Mouse (Mus musculus): ENCODE data around the gene Lsamp.

The Lsamp gene

GRCm38 (mm10) chr16:42102635-42103034, 2118.5 kb downstream of the Lsamp start:
- peak; percentile 27 for DNase-seq

DNA sequence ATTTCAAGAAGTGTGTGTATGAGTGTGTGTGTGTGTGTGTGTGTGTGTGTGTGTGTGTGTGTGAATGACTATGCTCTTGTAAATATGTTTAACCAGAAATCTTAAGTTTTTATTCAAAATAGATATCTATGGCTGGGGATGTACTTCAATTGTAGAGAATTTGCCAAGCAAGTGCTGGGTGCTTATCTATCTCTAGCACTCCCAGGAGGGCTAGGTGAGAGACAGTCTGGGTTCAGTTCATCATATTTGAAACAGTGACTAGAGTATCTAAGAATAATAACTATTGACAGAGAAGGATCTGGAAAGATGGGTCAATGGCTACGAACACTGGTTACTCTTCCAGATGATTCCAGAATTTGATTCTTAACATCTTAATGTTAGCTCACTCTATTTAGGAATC, 2128.1 kb downstream of the Lsamp start:
- no peak for DNase-seq

DNA sequence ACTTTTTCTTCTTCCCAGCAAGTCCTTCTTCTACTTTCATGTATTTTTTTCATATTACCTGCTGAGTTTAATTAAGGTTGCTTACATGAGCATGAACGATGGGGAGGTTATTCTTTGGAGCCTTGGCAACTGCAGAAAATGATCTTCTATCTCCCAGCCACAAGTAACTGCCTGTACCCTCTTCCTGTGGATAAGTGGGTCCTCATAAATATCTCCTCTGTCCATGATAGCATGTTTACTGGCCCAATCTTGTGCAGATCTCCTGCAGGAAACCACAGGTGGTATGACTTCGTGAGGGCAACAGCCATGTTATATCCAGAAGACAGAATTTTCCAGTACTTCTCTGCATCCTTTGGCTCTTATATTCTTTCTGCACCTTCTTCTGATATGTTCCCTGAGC, 2129.1 kb downstream of the Lsamp start:
- DNase-seq, result no peak

DNA sequence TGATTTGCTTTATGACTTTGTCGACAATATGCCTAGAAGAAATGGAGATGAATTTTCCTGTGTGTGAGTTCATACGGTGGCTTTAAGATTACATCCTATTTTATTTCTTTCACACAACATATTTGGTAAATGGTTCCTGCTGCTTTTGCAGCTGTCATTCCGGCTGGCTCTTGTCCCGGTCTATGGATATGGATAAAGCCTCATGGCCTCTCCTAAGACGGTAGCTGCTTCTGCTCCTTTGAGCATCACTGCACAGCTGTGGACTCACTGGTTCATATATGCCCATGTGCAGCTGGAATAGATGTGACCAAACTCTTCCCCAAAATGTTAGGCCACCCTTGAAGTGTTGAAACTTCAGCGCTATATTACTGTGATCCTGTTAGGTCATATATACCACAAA, 2137.6 kb downstream of the Lsamp start:
- no peak for DNase-seq

DNA sequence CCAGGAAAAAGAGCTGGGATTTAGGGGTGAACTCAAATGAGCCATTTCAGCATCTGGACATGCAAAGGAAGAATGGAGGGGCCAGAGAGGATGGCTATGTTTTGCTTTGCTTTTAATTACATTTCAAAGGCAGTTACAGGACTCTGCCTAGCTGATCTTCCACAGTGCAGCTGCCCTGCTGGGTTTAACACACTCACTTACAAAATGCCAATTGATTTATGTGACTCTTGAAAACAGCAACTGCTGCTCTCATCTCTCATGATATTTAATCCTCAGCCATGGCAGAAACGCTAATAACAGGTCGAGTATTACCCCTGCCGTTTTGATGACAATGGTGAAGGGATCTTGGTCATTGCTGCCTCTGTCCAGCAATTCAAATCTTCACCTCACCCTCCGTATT, 2139.7 kb downstream of the Lsamp start:
- no peak for DNase-seq

- DNase-seq, result no peak
Observed at GRCm38 (mm10) chr16:42126061-42126460, 2141.9 kb downstream of the Lsamp start.

DNA sequence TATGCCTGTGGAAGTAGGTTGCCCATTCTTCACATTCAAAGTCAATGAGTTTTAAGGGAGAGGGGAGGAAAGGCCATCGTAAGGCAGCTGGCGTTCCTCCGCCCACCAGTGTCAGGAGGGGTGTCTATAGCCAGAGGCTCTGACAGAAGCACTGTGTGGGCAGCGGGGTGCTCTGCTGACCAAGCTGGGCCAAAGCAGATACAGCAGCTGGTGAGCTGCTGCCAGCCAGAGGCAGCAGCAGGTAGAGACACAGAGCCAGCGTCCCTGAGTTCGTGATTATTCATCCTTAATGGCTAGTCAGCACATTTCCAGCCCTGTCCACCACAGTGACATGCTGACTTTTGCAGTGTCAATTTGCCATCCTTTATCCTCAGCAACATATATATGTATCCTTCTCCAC, 2163.0 kb downstream of the Lsamp start:
- no peak for DNase-seq

GRCm38 (mm10) chr16:42149216-42149942, 2165.2 kb downstream of the Lsamp start:
- no peak for DNase-seq

GRCm38 (mm10) chr16:42152640-42153039, 2168.5 kb downstream of the Lsamp start:
- no peak for DNase-seq

GRCm38 (mm10) chr16:42157816-42158215, 2173.7 kb downstream of the Lsamp start:
- DNase-seq, result no peak

DNA sequence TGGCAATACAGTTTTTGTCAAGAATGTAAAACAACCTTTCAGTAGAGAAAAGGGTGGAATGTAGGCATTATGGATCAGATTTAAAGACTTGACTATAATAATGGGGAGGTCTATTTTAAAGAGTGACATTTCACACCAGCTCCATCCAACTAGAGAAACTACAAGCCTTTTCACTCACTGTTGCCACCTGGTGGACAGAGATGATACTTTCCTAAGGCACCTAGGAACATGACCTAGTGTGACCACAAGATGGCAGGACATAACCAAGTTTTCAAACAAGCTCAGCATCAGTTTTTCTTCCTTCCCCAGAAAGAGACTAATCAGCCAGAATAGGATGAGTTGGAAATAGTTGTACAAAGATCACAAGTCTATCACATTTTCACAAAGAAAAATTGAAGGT, 2180.8 kb downstream of the Lsamp start:
- DNase-seq, result peak; percentile 77

GRCm38 (mm10) chr16:42168292-42168691, 2184.1 kb downstream of the Lsamp start:
- no peak for DNase-seq

DNA sequence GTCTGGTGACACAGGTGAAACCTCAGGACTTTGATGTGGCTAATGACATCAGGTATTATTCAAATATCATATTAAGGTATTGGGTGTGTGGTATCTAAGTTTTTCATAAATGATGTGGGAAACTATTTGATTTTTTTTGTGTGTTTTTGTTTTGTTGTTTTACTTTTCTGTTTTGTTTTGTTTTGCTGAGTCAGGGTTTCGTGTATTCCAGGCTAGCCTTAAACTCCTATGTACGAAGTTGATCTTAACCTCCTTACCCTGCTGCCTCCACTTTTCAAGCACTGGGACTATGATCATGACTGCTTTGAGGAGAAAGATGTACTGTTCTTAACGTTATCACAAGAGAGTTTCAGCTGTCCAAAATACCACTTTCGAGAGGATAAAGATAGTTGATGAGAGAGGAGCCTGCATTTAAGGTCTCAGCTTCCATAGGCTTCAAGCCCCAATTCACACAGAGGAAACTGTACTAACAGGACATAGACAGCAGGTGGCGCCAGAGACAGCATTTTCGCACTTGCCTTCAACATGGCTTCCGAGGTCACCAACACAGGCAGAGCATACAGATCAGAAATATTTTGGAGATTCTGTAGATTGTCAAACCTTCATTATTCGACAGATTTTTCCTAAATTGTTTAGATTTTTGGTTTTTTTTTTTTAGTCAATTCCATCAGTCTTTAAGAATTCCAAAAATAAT, 2185.4 kb downstream of the Lsamp start:
- peak; percentile 50 for DNase-seq

- DNase-seq, result peak; percentile 78
Observed at GRCm38 (mm10) chr16:42172476-42172875, 2188.3 kb downstream of the Lsamp start.

- DNase-seq, result no peak
Observed at GRCm38 (mm10) chr16:42178866-42179265, 2194.7 kb downstream of the Lsamp start.

GRCm38 (mm10) chr16:42180025-42180424, 2195.9 kb downstream of the Lsamp start:
- no peak for DNase-seq

GRCm38 (mm10) chr16:42180473-42180872, 2196.3 kb downstream of the Lsamp start:
- no peak for DNase-seq

DNA sequence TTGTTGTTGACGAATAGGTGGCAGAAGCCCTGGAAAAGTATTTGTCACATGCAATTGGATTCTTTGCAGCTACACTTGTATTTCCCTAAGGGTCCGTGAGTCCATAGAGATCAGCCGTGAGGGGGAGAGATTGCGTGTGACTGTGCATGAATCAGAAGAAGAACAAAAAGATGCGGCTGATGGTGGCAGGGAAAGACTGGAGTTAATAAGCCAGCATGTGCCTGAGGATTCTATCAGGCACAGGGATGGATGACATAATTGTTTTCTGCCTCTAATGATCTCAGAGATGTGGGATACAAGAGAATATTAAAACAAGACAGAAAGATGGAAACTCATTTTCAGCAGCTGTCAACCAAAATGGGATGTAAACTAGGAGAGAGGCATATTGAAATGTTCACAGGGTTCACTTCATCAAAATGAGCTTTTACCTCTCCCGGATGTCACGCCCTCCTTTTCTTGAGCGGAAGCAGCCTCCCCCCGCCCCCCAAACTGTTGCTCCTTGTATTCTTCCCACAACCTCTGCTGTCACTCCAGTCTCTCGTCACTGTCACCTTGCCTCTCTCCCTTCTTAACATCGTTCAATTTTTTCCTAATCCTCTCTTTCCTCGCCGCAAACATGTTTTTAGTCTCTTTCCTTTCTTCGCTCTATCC, 2205.4 kb downstream of the Lsamp start:
- peak; percentile 10 for DNase-seq

GRCm38 (mm10) chr16:42190114-42191045, 2206.2 kb downstream of the Lsamp start:
- peak; percentile 86 for DNase-seq
